Mouse (Mus musculus) C2C12 (cell line): Measurements from ENCODE around the gene Pcdh15. TPM values are rescaled to one million over a fixed set of nuclear protein-coding genes. Genes with fewer than 3 reads are reported as not detected.

Experiments
- H3K27me3 ChIP-seq: one replicate; pipeline ENCODE4 v1.6.1; 2011; ENCODE audit not compliant: control insufficient read depth, insufficient read depth, insufficient read length
- H3K36me3 ChIP-seq: one replicate; pipeline ENCODE4 v1.6.1; 2011; ENCODE audit not compliant: control insufficient read depth, insufficient read depth
- H3K4me3 ChIP-seq: one replicate; pipeline ENCODE4 v1.5.1; 2011; ENCODE audit warnings: mild to moderate bottlenecking, control low read depth; ENCODE audit not compliant: poor library complexity, insufficient read depth, severe bottlenecking
- H3K79me2 ChIP-seq: one replicate; pipeline ENCODE4 v1.6.1; 2011; ENCODE audit not compliant: control insufficient read depth, insufficient read depth
- H3K79me3 ChIP-seq: one replicate; pipeline ENCODE4 v1.6.1; 2011; ENCODE audit warnings: low read depth, control low read depth
- H3ac ChIP-seq: one replicate; pipeline ENCODE3; 2011; ENCODE audit warnings: low read depth; ENCODE audit not compliant: control insufficient read depth, insufficient read length
- CEBPB ChIP-seq: IDR thresholded peaks from one replicate; pipeline ENCODE4 v1.6.1; 2011; ENCODE audit warnings: low read depth, mild to moderate bottlenecking, control low read depth, moderate library complexity
- CTCF ChIP-seq: IDR thresholded peaks from one replicate; pipeline ENCODE4 v1.5.1; 2011; ENCODE audit not compliant: control insufficient read depth, insufficient read depth, insufficient read length
- FOSL1 ChIP-seq: IDR thresholded peaks from one replicate; pipeline ENCODE4 v1.8.0; 2011; ENCODE audit warnings: mild to moderate bottlenecking, low read length; ENCODE audit not compliant: poor library complexity, insufficient read depth, severe bottlenecking
- MAX ChIP-seq: IDR thresholded peaks from one replicate; pipeline ENCODE4 v1.6.1; 2011; ENCODE audit warnings: mild to moderate bottlenecking, control low read depth
- MYOD1 ChIP-seq: IDR thresholded peaks from one replicate; pipeline ENCODE4 v1.6.1; 2011; ENCODE audit warnings: low read depth; ENCODE audit not compliant: control insufficient read depth, insufficient read length
- MYOG ChIP-seq: IDR thresholded peaks from one replicate; pipeline ENCODE4 v1.6.1; 2011; ENCODE audit not compliant: control insufficient read depth, insufficient read length; ENCODE audit errors: extremely low read depth
- USF1 ChIP-seq: IDR thresholded peaks from one replicate; pipeline ENCODE4 v1.6.1; 2011; ENCODE audit warnings: low read depth, mild to moderate bottlenecking, control low read depth, moderate library complexity
- polyA plus RNA-seq: library from polyadenylated mRNA; unstranded; fragments of >200 nt; fragmentation: generic; extraction: Trizol; gene quantifications from one replicate; pipeline ENCODE4 v1.2.1, GENCODE M21; 2012; ENCODE audit warnings: missing spikeins

Pcdh15 gene
- polyA plus RNA-seq, 1 experiment = 0.54 TPM

- H3K4me3 ChIP-seq = no peak overlapping the region
- H3K27me3 ChIP-seq = no peaks in the 10 kb centered on the region
- H3K79me3 ChIP-seq = no peaks in the 10 kb centered on the region
- no peaks in the 10 kb centered on the region for H3K79me2 ChIP-seq
- H3K36me3 ChIP-seq = no peaks in the 10 kb centered on the region
- TF ChIP-seq MYOD1 (no peak), MAX (no peak), CEBPB (no peak), CTCF (no peak), USF1 (no peak), FOSL1 (no peak), MYOG (no peak)
- no peak overlapping the region for H3ac ChIP-seq
These were observed 1304.0 kb downstream of the Pcdh15 start for GRCm38 (mm10) chr10:74403111-74403510.

- Histone ChIP-seq H3K79me2 (no peaks in the 10 kb centered on the region), H3K79me3 (no peaks in the 10 kb centered on the region), H3K27me3 (no peaks in the 10 kb centered on the region), H3ac (no peak overlapping the region), H3K4me3 (no peak overlapping the region), H3K36me3 (no peaks in the 10 kb centered on the region)
- TF ChIP-seq MAX = no peak
- no peak for TF ChIP-seq FOSL1
- no peak for TF ChIP-seq CTCF
- no peak for TF ChIP-seq MYOG
- TF ChIP-seq USF1 = no peak
- no peak for TF ChIP-seq CEBPB
These were observed 1314.9 kb downstream of the Pcdh15 start for GRCm38 (mm10) chr10:74414021-74414420.

- no peaks in the 10 kb centered on the region for H3K79me2 ChIP-seq
- no peaks in the 10 kb centered on the region for H3K36me3 ChIP-seq
- H3K27me3 ChIP-seq = no peaks in the 10 kb centered on the region
- H3K4me3 ChIP-seq = no peak overlapping the region
- TF ChIP-seq USF1 (no peak), MYOD1 (no peak), FOSL1 (no peak), CTCF (no peak), MYOG (no peak), CEBPB (no peak)
- H3K79me3 ChIP-seq = no peaks in the 10 kb centered on the region
- H3ac ChIP-seq = no peak overlapping the region
These were observed 1315.8 kb downstream of the Pcdh15 start for GRCm38 (mm10) chr10:74414945-74415344.

- Histone ChIP-seq H3K27me3 (no peaks in the 10 kb centered on the region), H3K79me3 (no peaks in the 10 kb centered on the region), H3K79me2 (no peaks in the 10 kb centered on the region), H3ac (no peak overlapping the region), H3K4me3 (no peak overlapping the region), H3K36me3 (no peaks in the 10 kb centered on the region)
- no peak for TF ChIP-seq CEBPB
- TF ChIP-seq MYOD1 = no peak
- TF ChIP-seq MAX = no peak
- no peak for TF ChIP-seq MYOG
- no peak for TF ChIP-seq USF1
- no peak for TF ChIP-seq FOSL1
- no peak for TF ChIP-seq CTCF
These were observed 1316.2 kb downstream of the Pcdh15 start for GRCm38 (mm10) chr10:74415359-74415758.

- H3K79me3 ChIP-seq = no peaks in the 10 kb centered on the region
- no peak overlapping the region for H3ac ChIP-seq
- H3K27me3 ChIP-seq = no peaks in the 10 kb centered on the region
- H3K36me3 ChIP-seq = no peaks in the 10 kb centered on the region
- TF ChIP-seq USF1 (no peak), MYOG (no peak), CTCF (no peak), CEBPB (no peak), MAX (no peak), FOSL1 (no peak), MYOD1 (no peak)
- no peak overlapping the region for H3K4me3 ChIP-seq
- no peaks in the 10 kb centered on the region for H3K79me2 ChIP-seq
These were observed 1316.8 kb downstream of the Pcdh15 start for GRCm38 (mm10) chr10:74415949-74416348.

- Histone ChIP-seq H3K27me3 (no peaks in the 10 kb centered on the region), H3ac (no peak overlapping the region), H3K79me2 (no peaks in the 10 kb centered on the region), H3K4me3 (no peak overlapping the region), H3K36me3 (no peaks in the 10 kb centered on the region), H3K79me3 (no peaks in the 10 kb centered on the region)
- TF ChIP-seq CTCF (no peak), USF1 (no peak), MAX (no peak), MYOG (no peak), FOSL1 (no peak), MYOD1 (no peak), CEBPB (no peak)
These were observed 1350.9 kb downstream of the Pcdh15 start for GRCm38 (mm10) chr10:74450069-74450468.
